Mouse (Mus musculus): ENCODE data around the gene Galnt10. TPM values are rescaled to one million over a fixed set of nuclear protein-coding genes. Genes with fewer than 3 reads are reported as not detected.
"Not testable (repeated sequence)": the region's sequence is repeated elsewhere in the genome, so short reads cannot be mapped to it uniquely, and the experiment has no call there.

Galnt10 gene
- polyA plus RNA-seq, 1 experiment = 37.0 TPM

GRCm38 (mm10) chr11:57809732-57810098 is 164.5 kb downstream of the Galnt10 start:
- H3K36me3 ChIP-seq (ENCODE audit: control insufficient read depth, insufficient read depth, low read length) = peaks cover 30% of the 10 kb centered on the region
- WGBS = 47% methylated on average over 8 of the region's 8 CpGs
- H3K4me1 ChIP-seq (ENCODE audit: control insufficient read depth, insufficient read depth, insufficient read length, low read length) = peaks cover 10% of the 10 kb centered on the region
- H3K27me3 ChIP-seq (ENCODE audit: control insufficient read depth, insufficient read depth, low read length) = no peaks in the 10 kb centered on the region
- H3K27ac ChIP-seq (ENCODE audit: insufficient read depth, low read depth, low read length) = no peak overlapping the region
- H3K4me3 ChIP-seq (ENCODE audit: low read depth, low read length) = no peak overlapping the region
- no peak for TF ChIP-seq CTCF (IDR thresholded peaks at IDR 0.05; ENCODE audit: extremely low read depth, insufficient read length, insufficient replicate concordance, low read depth, low read length)
- TF ChIP-seq POLR2A (IDR thresholded peaks at IDR 0.05; ENCODE audit: low read depth, low read length) = no peak

DNA sequence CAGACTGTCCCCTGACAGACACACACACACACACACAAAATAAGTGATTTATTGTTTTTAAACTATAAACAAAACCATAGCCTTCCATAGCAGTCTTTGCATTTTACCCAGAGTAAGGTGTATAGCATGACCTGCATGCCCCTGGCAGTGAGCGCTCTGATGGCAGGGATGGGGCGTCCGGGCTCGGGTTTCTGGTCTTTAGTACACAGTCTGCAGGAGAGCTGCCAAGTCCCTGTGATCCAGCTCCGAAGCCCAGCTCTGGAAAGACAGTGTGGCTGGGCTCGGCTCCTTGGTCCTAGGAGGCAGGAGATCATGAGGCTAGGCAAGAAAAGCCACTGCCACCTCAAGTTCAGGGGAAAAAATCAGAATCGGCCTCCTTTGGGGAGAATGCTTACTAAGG is 165.8 kb downstream of the Galnt10 start:
- Histone ChIP-seq H3K4me3 (ENCODE audit: low read depth, low read length) (no peak overlapping the region), H3K36me3 (ENCODE audit: control insufficient read depth, insufficient read depth, low read length) (peaks cover 30% of the 10 kb centered on the region)
- 87% methylated on average over 7 of the region's 7 CpGs for WGBS

DNA sequence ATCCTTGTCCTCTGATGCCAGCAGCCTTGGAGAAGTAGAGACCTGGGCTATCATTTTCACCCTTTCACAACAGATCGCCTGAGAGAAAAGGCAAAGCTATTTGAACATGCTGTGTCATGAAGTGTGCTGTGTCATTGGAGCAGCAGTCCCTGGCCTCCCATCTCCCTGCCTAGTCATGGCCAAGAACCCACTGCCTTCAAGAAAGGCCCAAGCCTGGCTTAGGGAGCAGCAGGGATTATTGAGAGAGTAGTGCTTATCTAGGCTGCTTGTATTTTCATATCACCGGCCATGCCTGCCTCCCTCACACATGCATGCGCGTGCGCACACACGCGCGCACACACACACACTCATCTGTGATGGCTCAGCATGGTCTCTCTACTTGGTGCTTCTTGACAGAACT is 167.0 kb downstream of the Galnt10 start:
- peaks cover 10% of the 10 kb centered on the region for H3K4me1 ChIP-seq (ENCODE audit: control insufficient read depth, insufficient read depth, insufficient read length, low read length)
- TF ChIP-seq CTCF (IDR thresholded peaks at IDR 0.05; ENCODE audit: extremely low read depth, insufficient read length, insufficient replicate concordance, low read depth, low read length) (no peak), POLR2A (IDR thresholded peaks at IDR 0.05; ENCODE audit: low read depth, low read length) (no peak)
- peaks cover 25% of the 10 kb centered on the region for H3K36me3 ChIP-seq (ENCODE audit: control insufficient read depth, insufficient read depth, low read length)
- WGBS = 93% methylated on average over 8 of the region's 8 CpGs
- H3K4me3 ChIP-seq (ENCODE audit: low read depth, low read length) = no peak overlapping the region
- no peaks in the 10 kb centered on the region for H3K27me3 ChIP-seq (ENCODE audit: control insufficient read depth, insufficient read depth, low read length)
- no peak overlapping the region for H3K27ac ChIP-seq (ENCODE audit: insufficient read depth, low read depth, low read length)

More for the DNA sequence above, 165.8 kb downstream of the Galnt10 start:
- no peaks in the 10 kb centered on the region for H3K27me3 ChIP-seq (ENCODE audit: control insufficient read depth, insufficient read depth, low read length)
- peaks cover 10% of the 10 kb centered on the region for H3K4me1 ChIP-seq (ENCODE audit: control insufficient read depth, insufficient read depth, insufficient read length, low read length)
- TF ChIP-seq CTCF (IDR thresholded peaks at IDR 0.05; ENCODE audit: extremely low read depth, insufficient read length, insufficient replicate concordance, low read depth, low read length) (no peak), POLR2A (IDR thresholded peaks at IDR 0.05; ENCODE audit: low read depth, low read length) (no peak)
- H3K27ac ChIP-seq (ENCODE audit: insufficient read depth, low read depth, low read length) = no peak overlapping the region

DNA sequence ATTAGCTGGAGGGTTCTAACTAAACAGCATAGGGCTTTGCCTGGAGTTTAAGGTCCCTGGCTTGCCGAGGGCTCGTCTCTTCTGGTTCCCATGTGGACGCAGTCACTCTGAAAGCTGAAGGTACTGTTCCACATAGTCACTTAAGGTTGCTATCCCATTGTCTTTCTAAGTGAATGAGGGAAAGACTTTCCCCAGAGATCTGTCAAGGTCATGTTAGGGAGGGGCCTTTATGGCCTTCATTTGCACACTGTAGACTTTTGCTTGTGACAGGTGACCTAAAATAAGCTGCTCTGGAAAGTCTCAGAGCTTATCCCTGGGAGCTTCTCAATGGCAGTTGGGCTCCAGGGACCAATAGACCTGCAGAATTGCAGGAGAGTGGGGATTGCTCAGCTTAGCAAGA is 168.4 kb downstream of the Galnt10 start:
- WGBS = 90% methylated on average over 3 of the region's 3 CpGs
- TF ChIP-seq POLR2A (IDR thresholded peaks at IDR 0.05; ENCODE audit: low read depth, low read length) = no peak
- no peak for TF ChIP-seq CTCF (IDR thresholded peaks at IDR 0.05; ENCODE audit: extremely low read depth, insufficient read length, insufficient replicate concordance, low read depth, low read length)
- no peaks in the 10 kb centered on the region for H3K27me3 ChIP-seq (ENCODE audit: control insufficient read depth, insufficient read depth, low read length)

GRCm38 (mm10) chr11:57818189-57818588 is 172.9 kb downstream of the Galnt10 start:
- WGBS = 90% methylated on average over 4 of the region's 4 CpGs
- H3K27ac ChIP-seq (ENCODE audit: insufficient read depth, low read depth, low read length) = no peak overlapping the region
- TF ChIP-seq POLR2A (IDR thresholded peaks at IDR 0.05; ENCODE audit: low read depth, low read length) (no peak), CTCF (IDR thresholded peaks at IDR 0.05; ENCODE audit: extremely low read depth, insufficient read length, insufficient replicate concordance, low read depth, low read length) (no peak)
- no peak overlapping the region for H3K4me3 ChIP-seq (ENCODE audit: low read depth, low read length)
- no peaks in the 10 kb centered on the region for H3K4me1 ChIP-seq (ENCODE audit: control insufficient read depth, insufficient read depth, insufficient read length, low read length)
- no peaks in the 10 kb centered on the region for H3K36me3 ChIP-seq (ENCODE audit: control insufficient read depth, insufficient read depth, low read length)
- H3K27me3 ChIP-seq (ENCODE audit: control insufficient read depth, insufficient read depth, low read length) = no peaks in the 10 kb centered on the region

More for the DNA sequence above, 168.4 kb downstream of the Galnt10 start:
- Histone ChIP-seq H3K27ac (ENCODE audit: insufficient read depth, low read depth, low read length) (no peak overlapping the region), H3K4me1 (ENCODE audit: control insufficient read depth, insufficient read depth, insufficient read length, low read length) (peaks cover 10% of the 10 kb centered on the region), H3K4me3 (ENCODE audit: low read depth, low read length) (no peak overlapping the region), H3K36me3 (ENCODE audit: control insufficient read depth, insufficient read depth, low read length) (peaks cover 20% of the 10 kb centered on the region)

DNA sequence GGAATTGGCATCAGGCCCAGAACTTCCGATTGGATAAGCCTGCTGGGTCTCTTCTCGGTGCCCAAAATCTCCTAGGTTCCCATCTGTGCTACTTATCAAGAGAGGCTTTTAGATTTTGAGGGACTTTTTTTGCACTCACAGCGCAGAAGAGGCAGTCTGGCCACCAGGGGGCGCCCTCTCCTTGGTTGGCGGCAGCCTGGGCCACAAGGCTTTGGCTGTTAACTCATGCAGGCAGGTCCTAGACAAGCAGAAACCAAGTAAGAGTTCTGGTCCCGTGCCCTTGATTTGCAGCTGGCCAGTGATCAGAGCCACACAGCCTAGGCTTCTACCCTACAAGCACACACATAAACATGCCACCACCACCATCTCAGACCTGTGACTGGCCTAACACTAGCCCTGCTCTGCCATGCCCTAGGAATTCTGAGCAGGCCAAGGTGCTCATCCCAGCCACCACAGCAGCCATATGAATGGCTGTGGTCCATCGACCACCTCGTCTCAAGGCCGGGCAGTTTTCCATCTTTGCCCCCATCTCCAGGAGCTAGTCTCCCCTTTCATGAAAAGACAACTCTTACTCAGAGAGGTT is 174.8 kb downstream of the Galnt10 start:
- 30% methylated on average over 9 of the region's 9 CpGs for WGBS
- H3K4me1 ChIP-seq (ENCODE audit: control insufficient read depth, insufficient read depth, insufficient read length, low read length) = no peaks in the 10 kb centered on the region
- no peak overlapping the region for H3K4me3 ChIP-seq (ENCODE audit: low read depth, low read length)
- peaks cover under 1% of the 10 kb centered on the region; the same call in 1 of the 2 replicates for H3K27me3 ChIP-seq (ENCODE audit: control insufficient read depth, insufficient read depth, low read length)
- no peak for TF ChIP-seq POLR2A (IDR thresholded peaks at IDR 0.05; ENCODE audit: low read depth, low read length)
- peak; percentile 90 for TF ChIP-seq CTCF (IDR thresholded peaks at IDR 0.05; ENCODE audit: extremely low read depth, insufficient read length, insufficient replicate concordance, low read depth, low read length)
- H3K27ac ChIP-seq (ENCODE audit: insufficient read depth, low read depth, low read length) = no peak overlapping the region
- H3K36me3 ChIP-seq (ENCODE audit: control insufficient read depth, insufficient read depth, low read length) = no peaks in the 10 kb centered on the region

DNA sequence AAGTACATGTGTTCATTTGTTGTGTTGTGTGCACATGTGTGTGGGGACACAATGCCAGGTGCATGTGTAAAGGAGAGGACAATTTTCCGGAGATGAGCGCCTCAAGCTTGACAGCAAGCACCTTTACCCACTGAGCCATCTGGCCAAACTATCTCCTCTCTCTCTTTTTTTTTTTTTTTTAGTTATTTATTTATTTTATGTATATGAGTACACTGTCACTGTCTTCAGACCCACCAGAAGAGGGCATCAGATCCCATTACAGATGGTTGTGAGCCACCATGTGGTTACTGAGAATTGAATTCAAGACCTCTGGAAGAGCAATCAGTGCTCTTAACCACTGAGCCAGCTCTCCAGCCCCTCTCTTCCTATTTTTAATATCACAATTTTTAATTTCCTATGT is 177.9 kb downstream of the Galnt10 start:
- WGBS = 95% methylated on average over 2 of the region's 2 CpGs
- H3K4me3 ChIP-seq (ENCODE audit: low read depth, low read length); H3K36me3 ChIP-seq (ENCODE audit: control insufficient read depth, insufficient read depth, low read length); H3K4me1 ChIP-seq (ENCODE audit: control insufficient read depth, insufficient read depth, insufficient read length, low read length); H3K27ac ChIP-seq (ENCODE audit: insufficient read depth, low read depth, low read length): not testable (repeated sequence)
- H3K27me3 ChIP-seq (ENCODE audit: control insufficient read depth, insufficient read depth, low read length) = peaks cover 18% of the 10 kb centered on the region
